30 mouse cellular contexts compared by ENCODE assay signal in the genomic region with DNA sequence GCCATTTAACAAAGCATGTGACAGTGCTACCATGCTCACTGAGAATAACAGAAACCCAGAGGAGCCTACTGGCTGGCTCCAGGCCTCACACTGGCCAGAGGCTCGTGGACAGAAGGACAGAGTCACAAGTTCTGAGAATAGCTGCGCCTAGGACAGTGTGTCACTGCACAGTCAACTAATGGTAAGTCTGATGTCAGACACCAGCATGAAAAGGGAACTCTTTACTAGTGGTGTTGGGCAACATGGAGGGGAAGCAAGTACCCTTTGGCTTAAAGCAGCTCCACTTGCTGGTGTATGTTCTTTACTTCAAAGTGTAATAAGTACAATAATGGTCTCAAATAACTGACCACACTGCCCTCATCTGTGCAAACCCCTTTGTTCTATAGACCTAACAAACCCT. TPM values are rescaled to one million over a fixed set of nuclear protein-coding genes. Genes with fewer than 3 reads are reported as not detected.
DNase-seq lines count a peak whose midpoint lies in the region; ATAC-seq and TF ChIP-seq lines count a peak whose summit lies in the region.
"Had no signal": no experiment of that assay in that cellular context is flagged by ENCODE, and none has a peak within 500 bp of the region (broad histone marks: within the 10 kb centered on the region; RNA-seq: fewer than 3 reads in every experiment).

No protein-coding gene starts in this region.

- no peak overlapping the region for H3K9ac ChIP-seq in neural tube, embryonic 15.5 days (replicated peaks)
- H3K9ac ChIP-seq: embryonic facial prominence, embryonic 13.5 days; forebrain, embryonic 13.5 days; heart, embryonic 12.5 days; heart, embryonic 15.5 days; hindbrain, embryonic 14.5 days had no signal

- no peaks in the 10 kb centered on the region for H3K79me2 ChIP-seq in macrophage (ENCODE audit: inconsistent target)

- DNase-seq in lung, postnatal 14 days, result no peak
- no peak for DNase-seq in heart, postnatal 14 days
- DNase-seq: adrenal gland, postnatal 10 days; adrenal gland, postnatal 36 days; cerebellum, adult 11 months; embryo, embryonic 11 days; gastrocnemius, postnatal 10 days; gastrocnemius, postnatal 36 days; heart, adult 11 months; heart, postnatal 10 days; heart, postnatal 4 days had no signal

- 0 out of 2 replicates have a peak, but pooled peaks have one; percentile 13 for ATAC-seq in neutrophil, adult 5-6 weeks (ENCODE audit: extremely low read depth, insufficient number of reproducible peaks, low FRiP score, poor library complexity, severe bottlenecking)
- ATAC-seq in neural tube, embryonic 15.5 days (ENCODE audit: low FRiP score), result no peak

- no peak overlapping the region for H3K4me2 ChIP-seq in neural tube, embryonic 15.5 days
- H3K4me2 ChIP-seq: embryonic facial prominence, embryonic 13.5 days; forebrain, embryonic 13.5 days; heart, embryonic 12.5 days; heart, embryonic 15.5 days; hindbrain, embryonic 14.5 days had no signal

- H3K27ac ChIP-seq in bone marrow macrophage, adult 2 months (ENCODE audit: insufficient read depth, low read depth, low read length), result peak overlapping the region; percentile 33
- H3K27ac ChIP-seq in macrophage, result peak overlapping the region; percentile 13; the same call in 1 of the 2 replicates
- no peak overlapping the region for H3K27ac ChIP-seq in neural tube, embryonic 15.5 days (replicated peaks)
- H3K27ac ChIP-seq: embryonic facial prominence, embryonic 10.5 days; embryonic facial prominence, embryonic 13.5 days; forebrain, embryonic 13.5 days; heart, embryonic 15.5 days; hindbrain, embryonic 14.5 days; hindbrain, postnatal 0 days had no signal

- peaks cover 7% of the 10 kb centered on the region for H3K4me1 ChIP-seq in bone marrow macrophage, adult 2 months (ENCODE audit: control insufficient read depth, insufficient read depth, low read length)
- H3K4me1 ChIP-seq in neural tube, embryonic 15.5 days, result no peaks in the 10 kb centered on the region
- H3K4me1 ChIP-seq: embryonic facial prominence, embryonic 10.5 days; embryonic facial prominence, embryonic 13.5 days; forebrain, embryonic 13.5 days; heart, embryonic 12.5 days; heart, embryonic 15.5 days had no signal

- WGBS in macrophage (ENCODE audit: missing documents), result 36% methylated on average over 2 of the region's 2 CpGs
- 78% methylated on average over 2 of the region's 2 CpGs for WGBS in neural tube, embryonic 15.5 days

- no peak overlapping the region for H3K4me3 ChIP-seq in bone marrow macrophage, adult 2 months (ENCODE audit: insufficient read depth, low read length)
- no peak overlapping the region for H3K4me3 ChIP-seq in macrophage (ENCODE audit: inconsistent target)
- H3K4me3 ChIP-seq in neural tube, embryonic 15.5 days (replicated peaks), result no peak overlapping the region
- H3K4me3 ChIP-seq: embryonic facial prominence, embryonic 10.5 days; embryonic facial prominence, embryonic 13.5 days; erythroblast, embryonic 14.5 days; forebrain, embryonic 13.5 days; heart, embryonic 12.5 days; heart, embryonic 15.5 days had no signal

- no peaks in the 10 kb centered on the region for H3K9me3 ChIP-seq in neural tube, embryonic 15.5 days (replicated peaks)
- H3K9me3 ChIP-seq: embryonic facial prominence, embryonic 10.5 days; embryonic facial prominence, embryonic 13.5 days; forebrain, embryonic 13.5 days; heart, embryonic 12.5 days; heart, embryonic 15.5 days had no signal

- TF ChIP-seq CTCF in bone marrow macrophage, adult 2 months (IDR thresholded peaks at IDR 0.05; ENCODE audit: low read depth, low read length), result no peak

- no peak for TF ChIP-seq POLR2A in bone marrow macrophage, adult 2 months (IDR thresholded peaks at IDR 0.05; ENCODE audit: borderline replicate concordance, low read depth, low read length)

- intact Hi-C loops in heart, postnatal 14 days (cut with DNase I), result loop anchor here (2.0 kb wide), 1 partner anchor 47 kb away; no protein-coding TSS in a partner anchor

- H3K36me3 ChIP-seq in macrophage (ENCODE audit: inconsistent target), result no peaks in the 10 kb centered on the region
- H3K36me3 ChIP-seq in neural tube, embryonic 15.5 days, result no peaks in the 10 kb centered on the region
- H3K36me3 ChIP-seq: embryonic facial prominence, embryonic 10.5 days; embryonic facial prominence, embryonic 13.5 days; heart, embryonic 12.5 days; heart, embryonic 15.5 days had no signal

- no peaks in the 10 kb centered on the region for H3K27me3 ChIP-seq in neural tube, embryonic 15.5 days (replicated peaks)
- H3K27me3 ChIP-seq: embryonic facial prominence, embryonic 13.5 days had no signal

RNA-seq across cellular contexts. Expression of gene Slc6a19, which starts 11.3 kb away (rescaled TPM):
- not detected in 2 replicates for polyA plus RNA-seq in bone marrow macrophage, adult 2 months (2012; ENCODE audit: insufficient read depth, insufficient read length, missing spikeins)
- 1 to 10 TPM in 7 of 26 experiments, under 1 TPM in 18, not detected in 1; 0.16 to 2.2 (median 0.61) TPM for total RNA-seq in macrophage (2018; cell fraction: chromatin; rRNA removed)
- under 1 TPM in 24 of 26 experiments, not detected in 2; 0.04 to 0.94 (median 0.40) TPM for total RNA-seq in macrophage (2018; cell fraction: cytosol; rRNA removed)
- 1 to 10 TPM in 5 of 26 experiments, under 1 TPM in 16, not detected in 5; 0.16 to 3.8 (median 0.52) TPM for total RNA-seq in macrophage (2018; cell fraction: nucleus; rRNA removed)
- 0.06 to 0.17 TPM (median 0.09 TPM) in 3 replicates for polyA plus RNA-seq in macrophage (2018)
- 3.1 and 3.3 TPM in 2 replicates for total RNA-seq in neutrophil, adult 5-6 weeks (2017)
- polyA plus RNA-seq in neural tube, embryonic 15.5 days (2015; fragmentation: Nextera tagmentation; extraction: Ambion mirVana), result 0.36 and 0.40 TPM in 2 replicates
- under 1 TPM in 1 of 2 experiments, not detected in 1; 0.12 TPM for total RNA-seq in heart, postnatal 14 days (2021)
- total RNA-seq: gastrocnemius, postnatal 10 days; gastrocnemius, postnatal 36 days; heart, adult 8-10 months; heart, postnatal 4 days had no signal
- polyA plus RNA-seq: embryonic facial prominence, embryonic 13.5 days; erythroblast, embryonic 14.5 days; heart, embryonic 12.5 days; heart, embryonic 15.5 days; hindbrain, embryonic 11.5 days; inflammation-experienced regulatory T-cells, adult 6 months had no signal

RNA-seq across cellular contexts. Expression of gene Slc6a18, which starts 15.5 kb away (rescaled TPM):
- not detected in 2 replicates for polyA plus RNA-seq in bone marrow macrophage, adult 2 months (2012; ENCODE audit: insufficient read depth, insufficient read length, missing spikeins)
- not detected for total RNA-seq in macrophage (2018; cell fraction: chromatin; rRNA removed)
- total RNA-seq in macrophage (2018; cell fraction: cytosol; rRNA removed), result not detected
- not detected for total RNA-seq in macrophage (2018; cell fraction: nucleus; rRNA removed)
- polyA plus RNA-seq in macrophage (2018), result not detected in 3 replicates
- not detected in 2 replicates for total RNA-seq in neutrophil, adult 5-6 weeks (2017)
- not detected in 2 replicates for polyA plus RNA-seq in neural tube, embryonic 15.5 days (2015; fragmentation: Nextera tagmentation; extraction: Ambion mirVana)
- total RNA-seq in heart, postnatal 14 days (2021), result not detected
- total RNA-seq: adrenal gland, postnatal 10 days; adrenal gland, postnatal 36 days; ES-E14; gastrocnemius, postnatal 36 days; heart, adult 8-10 months; heart, postnatal 10 days; heart, postnatal 4 days; hindbrain, postnatal 0 days had no signal
- polyA plus RNA-seq: activated CD4-positive, CD25-positive, alpha-beta regulatory T cell, adult 4 months; cerebellum, adult 2 months; embryonic facial prominence, embryonic 10.5 days; embryonic facial prominence, embryonic 13.5 days; erythroblast, embryonic 14.5 days; forebrain, embryonic 13.5 days; forebrain, embryonic 16.5 days; heart, embryonic 12.5 days; heart, embryonic 15.5 days; hindbrain, embryonic 11.5 days; hindbrain, embryonic 14.5 days; hindbrain, postnatal 0 days; inflammation-experienced regulatory T-cells, adult 6 months had no signal

RNA-seq across cellular contexts. Expression of gene Slc12a7, which starts 39.6 kb away (rescaled TPM):
- polyA plus RNA-seq in bone marrow macrophage, adult 2 months (2012; ENCODE audit: insufficient read depth, insufficient read length, missing spikeins), result 50.6 and 53.9 TPM in 2 replicates
- 100 to 1,000 TPM in 14 of 26 experiments, 10 to 100 TPM in 12; 34.2 to 449 (median 101) TPM for total RNA-seq in macrophage (2018; cell fraction: chromatin; rRNA removed)
- 10 to 100 TPM; 14.1 to 42.5 (median 27.8) TPM for total RNA-seq in macrophage (2018; cell fraction: cytosol; rRNA removed)
- 100 to 1,000 TPM in 5 of 26 experiments, 10 to 100 TPM in 21; 45.9 to 354 (median 67.7) TPM for total RNA-seq in macrophage (2018; cell fraction: nucleus; rRNA removed)
- 20.1 to 50.4 TPM (median 26.2 TPM) in 3 replicates for polyA plus RNA-seq in macrophage (2018)
- total RNA-seq in neutrophil, adult 5-6 weeks (2017), result 29.8 and 46.2 TPM in 2 replicates
- 7.4 and 10.2 TPM in 2 replicates for polyA plus RNA-seq in neural tube, embryonic 15.5 days (2015; fragmentation: Nextera tagmentation; extraction: Ambion mirVana)
- total RNA-seq in heart, postnatal 14 days (2021), result 100 to 1,000 TPM; 151 to 165 TPM
